Mouse (Mus musculus): ENCODE measurements around the gene Dus1l. TPM values are rescaled to one million over a fixed set of nuclear protein-coding genes. Genes with fewer than 3 reads are reported as not detected.
"Not testable (repeated sequence)": the region's sequence is repeated elsewhere in the genome, so short reads cannot be mapped to it uniquely, and the experiment has no call there.

The Dus1l gene
- polyA plus RNA-seq, 1 experiment from 2014 or later, result 39.8 TPM

GRCm38 (mm10) chr11:120777123-120777522, 19.1 kb downstream of the Dus1l start:
- no peak for ATAC-seq (ENCODE audit: low FRiP score, low TSS enrichment)
- no peak overlapping the region for H3K4me3 ChIP-seq (ENCODE audit: low read depth, low read length)
- WGBS, result 22% methylated on average over 6 of the region's 6 CpGs

GRCm38 (mm10) chr11:120775774-120776469, 20.3 kb downstream of the Dus1l start:
- ATAC-seq (ENCODE audit: low FRiP score, low TSS enrichment), result peak; percentile 92
- H3K9ac ChIP-seq (ENCODE audit: low read length), result no peak overlapping the region; the same call in 1 of the 2 replicates
- no peaks in the 10 kb centered on the region for H3K27me3 ChIP-seq (ENCODE audit: control insufficient read depth, insufficient read depth, low read length)
- H3K4me3 ChIP-seq (ENCODE audit: low read depth, low read length), result no peak overlapping the region
- TF ChIP-seq CTCF (IDR thresholded peaks at IDR 0.05; ENCODE audit: low read depth), result peak; percentile 100
- TF ChIP-seq EP300 (optimal IDR thresholded peaks at IDR 0.05), result no peak
- peak; percentile 96 for DNase-seq (ENCODE audit: low spot score)
- no peaks in the 10 kb centered on the region; the same call in 1 of the 2 replicates for H3K36me3 ChIP-seq (ENCODE audit: control insufficient read depth, insufficient read depth, low read length)
- H3K9me3 ChIP-seq (ENCODE audit: control insufficient read depth, low read length), result no peaks in the 10 kb centered on the region
- H3K4me2 ChIP-seq (replicated peaks; ENCODE audit: low read depth), result no peak overlapping the region
- H3K27ac ChIP-seq (replicated peaks), result no peak overlapping the region
- WGBS, result 17% methylated on average over 15 of the region's 15 CpGs
- no peaks in the 10 kb centered on the region for H3K4me1 ChIP-seq (replicated peaks; ENCODE audit: control insufficient read depth, insufficient read depth)

More at GRCm38 (mm10) chr11:120777123-120777522, 19.1 kb downstream of the Dus1l start:
- Histone ChIP-seq H3K4me1 (replicated peaks; ENCODE audit: control insufficient read depth, insufficient read depth) (no peaks in the 10 kb centered on the region), H3K9ac (ENCODE audit: low read length) (no peak overlapping the region), H3K36me3 (ENCODE audit: control insufficient read depth, insufficient read depth, low read length) (no peaks in the 10 kb centered on the region; the same call in 1 of the 2 replicates), H3K27me3 (ENCODE audit: control insufficient read depth, insufficient read depth, low read length) (no peaks in the 10 kb centered on the region), H3K27ac (replicated peaks) (no peak overlapping the region), H3K9me3 (ENCODE audit: control insufficient read depth, low read length) (no peaks in the 10 kb centered on the region), H3K4me2 (replicated peaks; ENCODE audit: low read depth) (no peak overlapping the region)
- no peak for DNase-seq (ENCODE audit: low spot score)
- TF ChIP-seq CTCF (IDR thresholded peaks at IDR 0.05; ENCODE audit: low read depth), result no peak
- no peak for TF ChIP-seq EP300 (optimal IDR thresholded peaks at IDR 0.05)

- H3K36me3 ChIP-seq (ENCODE audit: control insufficient read depth, insufficient read depth, low read length), result no peaks in the 10 kb centered on the region
Measured at GRCm38 (mm10) chr11:120773463-120774190, 22.6 kb downstream of the Dus1l start.

GRCm38 (mm10) chr11:120772749-120773148, 23.5 kb downstream of the Dus1l start:
- no peaks in the 10 kb centered on the region for H3K9me3 ChIP-seq (ENCODE audit: control insufficient read depth, low read length)
- WGBS, result 81% methylated on average over 3 of the region's 3 CpGs
- H3K27me3 ChIP-seq (ENCODE audit: control insufficient read depth, insufficient read depth, low read length), result no peaks in the 10 kb centered on the region
- H3K4me1 ChIP-seq (replicated peaks; ENCODE audit: control insufficient read depth, insufficient read depth), result no peaks in the 10 kb centered on the region
- H3K4me3 ChIP-seq (ENCODE audit: low read depth, low read length), result no peak overlapping the region
- no peak overlapping the region for H3K27ac ChIP-seq (replicated peaks)
- DNase-seq (ENCODE audit: low spot score) (no peak), ATAC-seq (ENCODE audit: low FRiP score, low TSS enrichment) (no peak)
- no peaks in the 10 kb centered on the region for H3K36me3 ChIP-seq (ENCODE audit: control insufficient read depth, insufficient read depth, low read length)
- no peak overlapping the region for H3K4me2 ChIP-seq (replicated peaks; ENCODE audit: low read depth)
- TF ChIP-seq EP300 (optimal IDR thresholded peaks at IDR 0.05) (no peak), CTCF (IDR thresholded peaks at IDR 0.05; ENCODE audit: low read depth) (no peak)
- H3K9ac ChIP-seq (ENCODE audit: low read length), result no peak overlapping the region

More at GRCm38 (mm10) chr11:120773463-120774190, 22.6 kb downstream of the Dus1l start:
- TF ChIP-seq EP300 (optimal IDR thresholded peaks at IDR 0.05) (no peak), CTCF (IDR thresholded peaks at IDR 0.05; ENCODE audit: low read depth) (no peak)
- 84% methylated on average over 7 of the region's 7 CpGs for WGBS
- H3K9ac ChIP-seq (ENCODE audit: low read length), result no peak overlapping the region
- ATAC-seq (ENCODE audit: low FRiP score, low TSS enrichment) (no peak), DNase-seq (ENCODE audit: low spot score) (no peak)
- H3K4me1 ChIP-seq (replicated peaks; ENCODE audit: control insufficient read depth, insufficient read depth), result no peaks in the 10 kb centered on the region
- H3K9me3 ChIP-seq (ENCODE audit: control insufficient read depth, low read length), result no peaks in the 10 kb centered on the region
- H3K4me3 ChIP-seq (ENCODE audit: low read depth, low read length), result no peak overlapping the region
- no peak overlapping the region for H3K4me2 ChIP-seq (replicated peaks; ENCODE audit: low read depth)
- H3K27ac ChIP-seq (replicated peaks), result no peak overlapping the region
- H3K27me3 ChIP-seq (ENCODE audit: control insufficient read depth, insufficient read depth, low read length), result no peaks in the 10 kb centered on the region

GRCm38 (mm10) chr11:120768206-120768605, 28.0 kb downstream of the Dus1l start:
- H3K4me1 ChIP-seq (replicated peaks; ENCODE audit: control insufficient read depth, insufficient read depth), result no peaks in the 10 kb centered on the region
- no peak overlapping the region for H3K9ac ChIP-seq (ENCODE audit: low read length)
- H3K4me3 ChIP-seq (ENCODE audit: low read depth, low read length), result no peak overlapping the region
- ATAC-seq (ENCODE audit: low FRiP score, low TSS enrichment) (peak; percentile 84), DNase-seq (ENCODE audit: low spot score) (peak; percentile 62)
- no peak overlapping the region for H3K4me2 ChIP-seq (replicated peaks; ENCODE audit: low read depth)
- 74% methylated on average over 1 of the region's 1 CpGs for WGBS
- H3K9me3 ChIP-seq (ENCODE audit: control insufficient read depth, low read length), result no peaks in the 10 kb centered on the region
- peak overlapping the region; percentile 70 for H3K27ac ChIP-seq (replicated peaks)
- H3K36me3 ChIP-seq (ENCODE audit: control insufficient read depth, insufficient read depth, low read length), result no peaks in the 10 kb centered on the region
- TF ChIP-seq CTCF (IDR thresholded peaks at IDR 0.05; ENCODE audit: low read depth) (no peak), EP300 (optimal IDR thresholded peaks at IDR 0.05) (no peak)
- no peaks in the 10 kb centered on the region for H3K27me3 ChIP-seq (ENCODE audit: control insufficient read depth, insufficient read depth, low read length)

GRCm38 (mm10) chr11:120767023-120767422, 29.2 kb downstream of the Dus1l start:
- not testable (repeated sequence) for H3K4me1 ChIP-seq (replicated peaks; ENCODE audit: control insufficient read depth, insufficient read depth); H3K27me3 ChIP-seq (ENCODE audit: control insufficient read depth, insufficient read depth, low read length); H3K9ac ChIP-seq (ENCODE audit: low read length); ATAC-seq (ENCODE audit: low FRiP score, low TSS enrichment); DNase-seq (ENCODE audit: low spot score); H3K4me2 ChIP-seq (replicated peaks; ENCODE audit: low read depth); H3K36me3 ChIP-seq (ENCODE audit: control insufficient read depth, insufficient read depth, low read length); H3K4me3 ChIP-seq (ENCODE audit: low read depth, low read length); H3K9me3 ChIP-seq (ENCODE audit: control insufficient read depth, low read length); H3K27ac ChIP-seq (replicated peaks)
- 72% methylated on average over 3 of the region's 7 CpGs for WGBS

GRCm38 (mm10) chr11:120763121-120763999, 32.8 kb downstream of the Dus1l start:
- not testable (repeated sequence) for H3K27me3 ChIP-seq (ENCODE audit: control insufficient read depth, insufficient read depth, low read length); H3K4me2 ChIP-seq (replicated peaks; ENCODE audit: low read depth); H3K9ac ChIP-seq (ENCODE audit: low read length); H3K4me1 ChIP-seq (replicated peaks; ENCODE audit: control insufficient read depth, insufficient read depth); DNase-seq (ENCODE audit: low spot score); H3K27ac ChIP-seq (replicated peaks); H3K4me3 ChIP-seq (ENCODE audit: low read depth, low read length); H3K9me3 ChIP-seq (ENCODE audit: control insufficient read depth, low read length); H3K36me3 ChIP-seq (ENCODE audit: control insufficient read depth, insufficient read depth, low read length)
- ATAC-seq (ENCODE audit: low FRiP score, low TSS enrichment), result peak; percentile 47
- 18% methylated on average over 2 of the region's 23 CpGs for WGBS

GRCm38 (mm10) chr11:120762672-120763041, 33.5 kb downstream of the Dus1l start, which contains the start of gene Hmga1b:
Gene Hmga1b, plus strand, starts transcription at chr11:120762794.
- ATAC-seq (ENCODE audit: low FRiP score, low TSS enrichment) (peak; percentile 58), DNase-seq (ENCODE audit: low spot score) (peak; percentile 64)
- not testable (repeated sequence) for H3K9ac ChIP-seq (ENCODE audit: low read length); H3K4me1 ChIP-seq (replicated peaks; ENCODE audit: control insufficient read depth, insufficient read depth); H3K9me3 ChIP-seq (ENCODE audit: control insufficient read depth, low read length); H3K27me3 ChIP-seq (ENCODE audit: control insufficient read depth, insufficient read depth, low read length); H3K4me3 ChIP-seq (ENCODE audit: low read depth, low read length); H3K36me3 ChIP-seq (ENCODE audit: control insufficient read depth, insufficient read depth, low read length)
- Histone ChIP-seq H3K4me2 (replicated peaks; ENCODE audit: low read depth) (0 out of 2 replicates have a peak within 1 kb of the TSS, but pooled peaks have one; percentile 8), H3K27ac (replicated peaks) (peak within 1 kb of the TSS; percentile 67)
- WGBS, result 19% methylated on average over 14 of the region's 14 CpGs
